Comparison of ENCODE assay signal across 8 mouse cellular contexts in the genomic region with DNA sequence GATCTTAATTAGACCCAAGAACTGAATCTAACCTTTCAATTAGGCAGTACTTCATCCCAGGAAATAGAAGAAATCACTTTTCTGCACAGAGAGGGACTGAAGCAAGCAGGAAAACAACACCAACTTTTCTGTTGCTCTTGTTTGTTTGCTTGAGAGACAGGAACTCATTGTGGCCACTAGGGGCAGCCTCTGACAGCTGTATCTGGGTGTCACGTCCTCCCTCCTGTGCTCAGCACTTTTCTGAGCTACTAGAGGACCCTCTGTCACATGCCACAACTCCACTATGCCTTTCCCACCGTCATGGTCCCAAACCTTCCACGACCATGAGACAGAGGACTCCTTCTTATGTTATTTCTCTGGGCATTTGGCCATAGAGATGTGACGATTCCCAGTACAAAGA.
DNase-seq lines count a peak whose midpoint lies in the region; ATAC-seq lines count a peak whose summit lies in the region.

No protein-coding gene starts in this region.

- ATAC-seq in megakaryocyte, adult 5-6 weeks (ENCODE audit: poor library complexity, severe bottlenecking): peak; percentile 82

- peak; percentile 48 to 50 for DNase-seq in heart, adult 18-20 months
- no peak for DNase-seq in heart, adult 11 months
- DNase-seq in 416B (ENCODE audit: low read depth): peak; percentile 67
- DNase-seq in MEL-GATA-1-ER (ENCODE audit: extremely low read depth, low read depth): peak; percentile 41
- DNase-seq in gastrocnemius, postnatal 14 days: peak; percentile 23
- no peak for DNase-seq in yolk sac, embryonic 10.5 days (ENCODE audit: low spot score)
- no peak for DNase-seq in cerebellum, adult 8-10 months

- intact Hi-C loops in gastrocnemius, postnatal 14 days (cut with DNase I; ENCODE audit: low total_unique reads): no loop called here

Comparison
In these comparisons a context has a peak if more than half of its experiments do, and no peak if none do; other contexts are left out.
1. DNase-seq: peak in heart, adult 18-20 months (2 of 2), 416B (single experiment), MEL-GATA-1-ER (single experiment) and gastrocnemius, postnatal 14 days (single experiment); none in heart, adult 11 months (single experiment), yolk sac, embryonic 10.5 days (single experiment) and cerebellum, adult 8-10 months (single experiment).